Mouse (Mus musculus) neutrophil, adult 5-6 weeks (primary cell): Measurements from ENCODE around the gene Hinfp. TPM values are rescaled to one million over a fixed set of nuclear protein-coding genes. Genes with fewer than 3 reads are reported as not detected.

Experiments used
- ATAC-seq: fragments of 151-379, 151-347 bp; 2 replicates; pipeline ENCODE4 v1.8.0; 2017; ENCODE audit warnings: mild to moderate bottlenecking, moderate TSS enrichment; ENCODE audit not compliant: insufficient number of reproducible peaks, poor library complexity, low FRiP score, severe bottlenecking; ENCODE audit errors: extremely low read depth
- total RNA-seq: library from RNA; stranded (forward); fragments of 200-1000 nt; gene quantifications from 2 replicates; pipeline ENCODE4 v1.2.3, GENCODE M21; 2017

Hinfp gene
- total RNA-seq, 1 experiment from 2014 or later: 46.7 TPM

- ATAC-seq: peak; percentile 25; the same call in 1 of the 2 replicates
Measured at GRCm38 (mm10) chr9:44268432-44268831, 37.0 kb downstream of the Hinfp start, which contains the start of gene Nlrx1. TSS of gene Nlrx1 (minus strand) at chr9:44268599.

- ATAC-seq: peak; percentile 80
Measured at GRCm38 (mm10) chr9:44268027-44268360, 37.5 kb downstream of the Hinfp start.

GRCm38 (mm10) chr9:44267319-44268026, 38.0 kb downstream of the Hinfp start:
- ATAC-seq: 0 out of 2 replicates have a peak, but pooled peaks have one; percentile 4

GRCm38 (mm10) chr9:44266478-44267226, 38.8 kb downstream of the Hinfp start:
- no peak for ATAC-seq

- ATAC-seq: no peak
Measured at GRCm38 (mm10) chr9:44261388-44261787, 44.1 kb downstream of the Hinfp start.

GRCm38 (mm10) chr9:44259014-44259413, 46.5 kb downstream of the Hinfp start:
- ATAC-seq: no peak

GRCm38 (mm10) chr9:44256213-44256612, 49.3 kb downstream of the Hinfp start:
- ATAC-seq: no peak

GRCm38 (mm10) chr9:44255136-44255521, 50.3 kb downstream of the Hinfp start:
- ATAC-seq: no peak

- no peak for ATAC-seq
Measured at GRCm38 (mm10) chr9:44254508-44255135, 50.8 kb downstream of the Hinfp start.

GRCm38 (mm10) chr9:44253441-44253840, 52.0 kb downstream of the Hinfp start:
- ATAC-seq: no peak

- no peak for ATAC-seq
Measured at GRCm38 (mm10) chr9:44251314-44251713, 54.2 kb downstream of the Hinfp start, which contains the start of gene Pdzd3. TSS of gene Pdzd3 (minus strand) at chr9:44251471.

GRCm38 (mm10) chr9:44250445-44250844, 55.0 kb downstream of the Hinfp start:
- ATAC-seq: no peak

GRCm38 (mm10) chr9:44249181-44250146, 56.0 kb downstream of the Hinfp start:
- ATAC-seq: peak; percentile 67; the same call in 1 of the 2 replicates

- ATAC-seq: no peak
Measured at GRCm38 (mm10) chr9:44247907-44248306, 57.6 kb downstream of the Hinfp start.

GRCm38 (mm10) chr9:44243621-44244020, 61.9 kb downstream of the Hinfp start:
- no peak for ATAC-seq
